Mouse (Mus musculus) stomach, embryonic 15.5 days (tissue): ENCODE measurements around the gene Bin2. TPM values are rescaled to one million over a fixed set of nuclear protein-coding genes. Genes with fewer than 3 reads are reported as not detected.

Experiments used
- ATAC-seq: fragments of 200-750 bp; cut with Nextera tagmentation; 2 replicates; pipeline ENCODE4 v1.8.0; 2017; ENCODE audit warnings: low read depth, moderate number of reproducible peaks, moderate TSS enrichment; ENCODE audit not compliant: insufficient read depth, low FRiP score
- H3K27ac ChIP-seq: fragments of 300-500 bp; sonication (generic); 2 replicates; pipeline ENCODE4 v1.5.1; 2015; ENCODE audit warnings: mild to moderate bottlenecking, inconsistent platforms
- H3K27me3 ChIP-seq: fragments of 300-500 bp; sonication (generic); replicated peaks from 2 replicates; pipeline ENCODE4 v1.6.1; 2015; ENCODE audit warnings: inconsistent platforms
- H3K36me3 ChIP-seq: fragments of 300-500 bp; sonication (generic); 2 replicates; pipeline ENCODE4 v1.6.1; 2015; ENCODE audit warnings: inconsistent platforms
- H3K4me1 ChIP-seq: fragments of 300-500 bp; sonication (generic); 2 replicates; pipeline ENCODE4 v1.6.1; 2015; ENCODE audit warnings: inconsistent platforms
- H3K4me2 ChIP-seq: fragments of 300-500 bp; sonication (generic); 2 replicates; pipeline ENCODE4 v1.6.1; 2015; ENCODE audit warnings: mild to moderate bottlenecking, inconsistent platforms
- H3K4me3 ChIP-seq: fragments of 300-500 bp; sonication (generic); replicated peaks from 2 replicates; pipeline ENCODE4 v1.5.1; 2015; ENCODE audit warnings: inconsistent platforms
- H3K9ac ChIP-seq: fragments of 300-500 bp; sonication (generic); 2 replicates; pipeline ENCODE4 v1.6.1; 2015; ENCODE audit warnings: inconsistent platforms
- H3K9me3 ChIP-seq: fragments of 300-500 bp; sonication (generic); 2 replicates; pipeline ENCODE4 v1.6.1; 2016; ENCODE audit warnings: inconsistent platforms
- WGBS: fragments of 180-500 bp; shearing (Covaris S2); methylation state at CpG from one replicate; pipeline ENCODE4 v1.1.7; 2015; 5-methylcytosine and 5-hydroxymethylcytosine counted together
- polyA plus RNA-seq: library from polyadenylated mRNA; unstranded; fragments of >200 nt; fragmentation: Nextera tagmentation; extraction: Ambion mirVana; gene quantifications from 2 replicates; pipeline ENCODE4 v1.2.1, GENCODE M21; 2015

Gene Bin2
- polyA plus RNA-seq = 7.1 TPM in 2 replicates

DNA sequence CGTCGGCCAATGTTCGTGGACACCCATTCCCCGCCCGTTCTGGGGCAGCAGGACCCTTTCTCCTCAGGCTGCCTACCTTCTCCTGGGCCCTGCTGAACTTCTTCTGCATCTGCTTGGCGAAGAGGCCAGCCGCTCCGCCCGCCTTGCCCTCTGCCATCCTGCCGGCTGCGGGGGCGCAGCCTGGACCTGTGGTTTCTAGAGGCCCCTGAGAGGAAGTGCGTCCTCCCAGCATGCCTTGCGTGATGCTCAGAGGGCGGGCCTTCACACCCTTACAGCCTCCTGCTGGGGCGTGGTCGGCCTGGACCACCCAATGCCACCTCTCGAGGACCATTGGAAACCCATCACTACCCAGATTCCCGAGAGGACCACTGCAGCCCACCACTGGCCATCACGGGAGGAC, at the start of gene Bin2:
Gene Bin2 (minus strand): TSS at position 217 of the 400 bp plus-strand sequence.
- Histone ChIP-seq H3K9ac (no peak within 1 kb of the TSS), H3K36me3 (no peaks in the 10 kb centered on the region), H3K27me3 (no peaks in the 10 kb centered on the region), H3K4me3 (no peak within 1 kb of the TSS; the same call in 1 of the 2 replicates), H3K9me3 (no peaks in the 10 kb centered on the region), H3K27ac (no peak within 1 kb of the TSS), H3K4me2 (no peak within 1 kb of the TSS), H3K4me1 (peaks cover 10% of the 10 kb centered on the region)
- 82% methylated on average over 20 of the region's 20 CpGs for WGBS
- ATAC-seq = no peak

DNA sequence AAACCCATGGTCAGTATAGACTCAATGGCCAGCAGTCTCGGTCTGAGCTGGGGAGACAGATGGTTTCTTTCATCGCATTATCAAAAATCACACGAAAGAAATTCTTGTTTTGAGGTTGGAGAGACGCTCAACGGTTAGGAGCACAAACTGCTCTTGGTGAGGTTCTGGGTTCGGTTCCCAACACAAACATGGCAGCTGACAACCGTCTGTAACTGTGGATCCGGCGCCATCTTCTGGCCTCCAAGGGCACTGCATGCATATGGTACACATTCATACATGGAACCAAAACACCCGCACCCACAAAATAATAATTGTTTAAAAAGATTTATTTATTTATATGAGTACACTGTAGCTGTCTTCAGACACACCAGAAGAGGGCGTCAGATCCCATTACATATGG, 49.2 kb upstream of the Bin2 start:
- no peak overlapping the region for H3K27ac ChIP-seq
- 0 out of 2 replicates have a peak, but pooled peaks cover 6% of the 10 kb centered on the region for H3K4me1 ChIP-seq
- no peak overlapping the region for H3K4me3 ChIP-seq
- 78% methylated on average over 11 of the region's 11 CpGs for WGBS
- ATAC-seq = no peak
- H3K27me3 ChIP-seq = no peaks in the 10 kb centered on the region
- H3K36me3 ChIP-seq = no peaks in the 10 kb centered on the region
- no peaks in the 10 kb centered on the region for H3K9me3 ChIP-seq
- H3K9ac ChIP-seq = no peak overlapping the region
- H3K4me2 ChIP-seq = no peak overlapping the region

GRCm38 (mm10) chr15:100717933-100718332, 48.6 kb upstream of the Bin2 start:
- Histone ChIP-seq H3K27ac (no peak overlapping the region), H3K9ac (no peak overlapping the region), H3K4me3 (no peak overlapping the region), H3K36me3 (no peaks in the 10 kb centered on the region), H3K27me3 (no peaks in the 10 kb centered on the region), H3K4me1 (0 out of 2 replicates have a peak, but pooled peaks cover 4% of the 10 kb centered on the region), H3K9me3 (no peaks in the 10 kb centered on the region), H3K4me2 (no peak overlapping the region)
- 78% methylated on average over 6 of the region's 6 CpGs for WGBS
- ATAC-seq = no peak

DNA sequence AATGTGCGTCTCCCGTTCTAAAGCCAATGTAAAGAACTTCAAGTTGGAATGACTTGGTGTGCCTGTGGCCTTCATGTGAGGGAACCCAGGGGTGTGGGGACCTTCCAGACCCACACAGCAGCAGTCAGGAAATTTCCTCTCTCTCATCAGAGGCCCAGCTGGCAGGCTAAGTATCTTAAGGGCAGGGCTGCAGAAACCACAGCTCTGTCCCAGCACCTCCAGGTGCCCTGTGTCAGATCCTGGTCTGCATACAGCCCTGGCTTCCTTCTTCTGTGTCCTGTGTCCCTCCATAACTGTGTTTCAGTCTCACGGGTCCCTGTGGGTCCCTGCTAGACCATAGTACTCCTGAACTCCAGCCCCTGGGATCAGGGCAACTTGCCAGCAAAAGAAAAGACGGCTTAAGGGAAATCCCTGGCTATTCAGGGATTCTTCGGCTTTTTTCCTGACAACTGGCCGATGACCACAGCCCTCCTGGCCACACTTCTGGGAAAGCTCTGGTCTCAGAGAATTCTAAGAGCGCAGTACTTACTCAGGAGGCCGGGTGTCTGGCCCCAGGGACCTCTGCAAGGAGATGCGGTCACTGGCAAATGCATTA, 46.1 kb upstream of the Bin2 start:
- Histone ChIP-seq H3K4me3 (no peak overlapping the region), H3K9me3 (no peaks in the 10 kb centered on the region), H3K4me2 (no peak overlapping the region), H3K27ac (no peak overlapping the region), H3K4me1 (no peaks in the 10 kb centered on the region), H3K36me3 (no peaks in the 10 kb centered on the region), H3K9ac (no peak overlapping the region), H3K27me3 (no peaks in the 10 kb centered on the region)
- WGBS = 62% methylated on average over 9 of the region's 9 CpGs
- no peak for ATAC-seq

GRCm38 (mm10) chr15:100714470-100714869, 45.1 kb upstream of the Bin2 start:
- H3K36me3 ChIP-seq = no peaks in the 10 kb centered on the region
- no peak overlapping the region for H3K4me2 ChIP-seq
- WGBS = 89% methylated on average over 8 of the region's 8 CpGs
- no peak overlapping the region for H3K9ac ChIP-seq
- H3K4me1 ChIP-seq = no peaks in the 10 kb centered on the region
- no peak for ATAC-seq
- no peaks in the 10 kb centered on the region for H3K9me3 ChIP-seq
- H3K27me3 ChIP-seq = no peaks in the 10 kb centered on the region
- H3K4me3 ChIP-seq = no peak overlapping the region
- no peak overlapping the region for H3K27ac ChIP-seq

DNA sequence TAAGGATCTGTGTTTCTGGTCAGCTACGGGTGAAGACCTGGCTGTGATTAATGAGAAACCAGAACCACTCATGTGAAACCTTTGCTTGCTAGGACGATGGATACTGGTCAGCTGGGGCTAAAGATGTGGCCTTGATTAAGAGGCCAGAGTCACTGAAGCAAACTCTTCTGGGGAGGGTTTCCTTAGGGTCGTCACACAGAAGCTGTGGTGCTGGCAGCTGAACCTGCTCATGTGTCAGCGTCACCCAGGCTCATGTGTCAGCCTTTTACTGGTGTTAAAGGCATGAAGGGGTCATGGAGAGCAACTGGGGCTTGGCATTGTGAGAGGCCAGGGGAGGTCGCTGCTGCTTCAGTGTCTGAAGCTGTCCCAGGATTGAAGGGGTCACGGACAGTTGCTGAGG, 41.5 kb upstream of the Bin2 start:
- 58% methylated on average over 6 of the region's 6 CpGs for WGBS

DNA sequence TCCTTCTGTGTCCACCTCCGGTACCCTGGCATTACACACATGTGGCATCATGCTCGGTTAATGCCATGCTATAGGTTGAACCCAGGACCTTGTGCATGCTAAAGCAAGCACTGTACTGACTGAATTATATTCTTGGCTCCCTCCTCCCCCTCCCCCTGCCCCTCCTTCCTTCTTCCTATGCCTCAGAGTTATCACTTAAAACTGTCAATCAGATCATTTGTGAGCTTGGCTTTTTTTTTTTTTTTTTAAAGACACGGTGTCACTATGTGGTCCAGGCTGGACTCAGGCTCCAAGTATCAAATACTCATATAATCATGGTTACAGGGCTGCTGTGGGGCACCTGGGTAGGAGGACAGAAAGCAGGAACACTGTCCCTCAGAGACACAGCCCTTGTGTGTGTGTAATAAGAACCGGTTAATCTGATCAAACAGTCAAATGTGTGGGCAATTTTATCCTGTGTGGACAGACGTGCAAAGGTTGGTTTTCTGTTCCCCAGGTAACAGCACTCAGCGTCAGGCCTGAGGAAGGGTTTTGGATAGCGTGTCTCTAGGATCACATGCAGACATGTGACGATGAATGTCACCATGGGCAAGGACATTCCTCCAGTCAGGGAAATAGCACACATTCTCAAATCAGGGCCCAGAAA, 39.2 kb upstream of the Bin2 start:
- Histone ChIP-seq H3K36me3 (no peaks in the 10 kb centered on the region), H3K4me3 (no peak overlapping the region), H3K27me3 (peaks cover 10% of the 10 kb centered on the region; the same call in 1 of the 2 replicates), H3K4me1 (0 out of 2 replicates have a peak, but pooled peaks cover 7% of the 10 kb centered on the region), H3K4me2 (no peak overlapping the region), H3K27ac (no peak overlapping the region), H3K9me3 (no peaks in the 10 kb centered on the region), H3K9ac (no peak overlapping the region)
- WGBS = 65% methylated on average over 8 of the region's 8 CpGs
- ATAC-seq = no peak

More for the DNA sequence above, 41.5 kb upstream of the Bin2 start:
- no peak for ATAC-seq
- Histone ChIP-seq H3K27ac (no peak overlapping the region), H3K4me1 (no peaks in the 10 kb centered on the region), H3K9me3 (no peaks in the 10 kb centered on the region), H3K36me3 (no peaks in the 10 kb centered on the region), H3K4me2 (no peak overlapping the region), H3K4me3 (no peak overlapping the region), H3K27me3 (no peaks in the 10 kb centered on the region), H3K9ac (no peak overlapping the region)

DNA sequence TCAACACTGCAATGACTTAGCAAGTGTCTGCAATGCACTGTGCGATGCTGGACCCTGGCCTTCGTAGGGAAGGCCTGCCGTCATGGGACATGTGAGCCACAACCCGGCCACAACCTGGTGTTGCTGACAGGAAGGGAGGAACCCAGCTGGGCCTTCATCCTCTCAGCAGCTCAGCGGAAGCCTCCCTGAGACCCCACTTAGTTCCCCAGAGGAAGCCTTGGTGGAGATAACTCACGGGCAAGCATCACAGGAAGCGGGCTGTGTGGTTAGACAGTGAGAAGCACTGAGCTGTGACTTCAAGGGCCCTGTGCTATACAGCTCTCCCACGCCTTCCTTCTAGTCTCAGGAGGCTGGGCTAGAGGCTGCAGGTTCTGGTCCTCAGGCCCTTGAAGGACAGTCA, 36.9 kb upstream of the Bin2 start:
- no peaks in the 10 kb centered on the region for H3K9me3 ChIP-seq
- no peak overlapping the region for H3K4me2 ChIP-seq
- no peak for ATAC-seq
- H3K4me1 ChIP-seq = 0 out of 2 replicates have a peak, but pooled peaks cover 9% of the 10 kb centered on the region
- H3K9ac ChIP-seq = no peak overlapping the region
- H3K36me3 ChIP-seq = no peaks in the 10 kb centered on the region
- no peak overlapping the region for H3K4me3 ChIP-seq
- peaks cover 10% of the 10 kb centered on the region; the same call in 1 of the 2 replicates for H3K27me3 ChIP-seq
- 69% methylated on average over 8 of the region's 8 CpGs for WGBS
- no peak overlapping the region for H3K27ac ChIP-seq

- Histone ChIP-seq H3K9ac (no peak overlapping the region), H3K9me3 (no peaks in the 10 kb centered on the region), H3K4me1 (0 out of 2 replicates have a peak, but pooled peaks cover 9% of the 10 kb centered on the region), H3K27me3 (peaks cover 10% of the 10 kb centered on the region; the same call in 1 of the 2 replicates), H3K27ac (no peak overlapping the region), H3K4me3 (no peak overlapping the region), H3K4me2 (no peak overlapping the region), H3K36me3 (no peaks in the 10 kb centered on the region)
- ATAC-seq = no peak
- WGBS = 91% methylated on average over 1 of the region's 1 CpGs
These were observed 36.0 kb upstream of the Bin2 start for GRCm38 (mm10) chr15:100705376-100705775.

DNA sequence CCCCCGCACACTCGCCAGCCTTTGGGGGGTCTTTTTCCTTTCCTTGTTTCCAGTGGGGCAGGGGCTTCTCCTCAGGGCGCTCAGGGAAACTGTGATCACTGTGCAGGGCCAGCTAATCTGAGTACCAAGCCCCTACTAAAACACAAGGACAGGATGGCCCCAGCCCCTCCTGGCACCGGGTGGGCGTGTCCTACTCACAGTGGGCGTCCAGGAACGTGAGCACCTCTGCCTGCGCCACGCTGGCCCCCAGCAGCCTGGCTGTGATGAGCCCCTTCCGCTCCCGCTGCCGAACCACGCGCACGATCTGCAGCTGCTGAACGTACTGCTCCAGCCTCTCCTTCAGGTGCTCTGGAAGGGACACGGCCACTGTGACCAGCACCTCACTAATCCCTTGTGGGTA, 34.6 kb upstream of the Bin2 start:
- 19% methylated on average over 17 of the region's 17 CpGs for WGBS
- Histone ChIP-seq H3K4me3 (no peak overlapping the region), H3K27ac (no peak overlapping the region), H3K4me2 (peak overlapping the region; percentile 19; the same call in 1 of the 2 replicates), H3K4me1 (0 out of 2 replicates have a peak, but pooled peaks cover 9% of the 10 kb centered on the region), H3K27me3 (peaks cover 10% of the 10 kb centered on the region; the same call in 1 of the 2 replicates), H3K9ac (no peak overlapping the region), H3K36me3 (no peaks in the 10 kb centered on the region), H3K9me3 (no peaks in the 10 kb centered on the region)
- no peak for ATAC-seq

DNA sequence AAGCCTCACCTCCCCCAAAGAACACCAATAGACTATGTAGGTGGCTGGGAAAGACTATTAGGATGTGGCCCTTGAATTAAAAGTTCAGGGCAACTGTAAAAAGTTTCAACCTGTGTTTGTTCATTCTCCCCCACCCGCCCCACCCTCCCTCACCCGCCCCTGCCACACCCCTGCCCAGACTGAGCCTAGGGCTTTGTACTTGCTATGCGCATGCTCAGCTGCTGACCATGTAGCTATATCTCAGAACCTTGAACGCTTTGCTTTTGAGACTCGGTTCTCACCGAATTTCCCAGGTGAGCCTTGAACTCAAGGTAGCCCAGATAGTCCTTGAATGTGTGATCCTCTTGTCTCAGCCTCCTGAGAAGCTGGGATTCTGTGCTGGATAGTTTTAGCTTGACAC, 32.5 kb upstream of the Bin2 start:
- Histone ChIP-seq H3K4me1 (0 out of 2 replicates have a peak, but pooled peaks cover 9% of the 10 kb centered on the region), H3K27me3 (peaks cover 10% of the 10 kb centered on the region; the same call in 1 of the 2 replicates), H3K4me2 (no peak overlapping the region), H3K36me3 (no peaks in the 10 kb centered on the region), H3K9me3 (no peaks in the 10 kb centered on the region), H3K27ac (no peak overlapping the region), H3K9ac (no peak overlapping the region), H3K4me3 (no peak overlapping the region)
- peak; percentile 40; the same call in 1 of the 2 replicates for ATAC-seq
- 55% methylated on average over 6 of the region's 6 CpGs for WGBS

- Histone ChIP-seq H3K36me3 (no peaks in the 10 kb centered on the region), H3K4me2 (no peak overlapping the region), H3K4me1 (0 out of 2 replicates have a peak, but pooled peaks cover 9% of the 10 kb centered on the region), H3K4me3 (no peak overlapping the region), H3K9me3 (no peaks in the 10 kb centered on the region), H3K27me3 (peaks cover 10% of the 10 kb centered on the region; the same call in 1 of the 2 replicates), H3K27ac (no peak overlapping the region; the same call in 1 of the 2 replicates), H3K9ac (no peak overlapping the region)
- 50% methylated on average over 10 of the region's 10 CpGs for WGBS
- ATAC-seq = no peak
These were observed 31.8 kb upstream of the Bin2 start for GRCm38 (mm10) chr15:100701108-100701507.
